Mouse (Mus musculus): ENCODE measurements around the gene Hps5.

Hps5 gene

DNA sequence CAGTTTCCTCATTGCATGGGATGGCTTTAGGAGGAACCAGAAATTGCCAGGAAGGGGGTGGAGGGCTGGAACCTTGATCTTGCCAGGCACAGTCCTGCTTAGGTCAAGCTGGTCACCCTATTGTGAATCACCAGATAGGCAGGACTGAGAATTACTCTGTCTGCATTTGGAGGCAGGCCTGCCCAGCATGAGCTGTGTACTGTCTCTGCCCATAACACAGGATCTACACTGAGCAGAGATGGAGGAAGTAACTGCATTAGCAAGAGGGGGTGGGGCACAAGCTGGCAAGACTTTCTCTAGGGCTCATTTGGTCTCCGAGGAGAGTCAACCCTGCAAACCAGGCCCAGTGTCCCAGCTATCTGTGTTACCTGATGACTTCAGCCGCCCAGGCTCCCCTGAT, 60.9 kb downstream of the Hps5 start:
- no peak for DNase-seq

DNA sequence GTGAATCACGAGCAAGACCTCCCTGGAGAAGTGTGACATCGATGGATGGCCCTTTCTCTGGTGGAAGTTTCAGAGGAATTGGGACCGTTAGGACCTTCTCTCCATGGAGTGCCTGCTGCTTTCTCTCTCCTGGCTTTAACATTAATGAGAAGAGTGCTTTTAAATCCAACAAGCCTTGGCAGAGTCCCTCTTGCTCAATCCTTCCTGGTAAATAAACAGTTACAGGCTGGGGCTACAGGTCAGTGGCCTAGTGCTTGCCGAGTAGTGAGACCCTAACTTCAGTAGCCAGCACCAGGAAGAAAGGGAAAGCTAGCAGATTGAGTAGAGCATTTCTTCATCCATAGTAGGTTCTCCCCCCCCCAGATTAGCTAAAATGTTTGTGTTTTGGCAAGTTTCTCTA, 63.4 kb downstream of the Hps5 start, which contains the start of gene Saa4:
Gene Saa4, minus strand, starts transcription at position 146 of the 400 bp plus-strand sequence.
- DNase-seq = no peak

DNA sequence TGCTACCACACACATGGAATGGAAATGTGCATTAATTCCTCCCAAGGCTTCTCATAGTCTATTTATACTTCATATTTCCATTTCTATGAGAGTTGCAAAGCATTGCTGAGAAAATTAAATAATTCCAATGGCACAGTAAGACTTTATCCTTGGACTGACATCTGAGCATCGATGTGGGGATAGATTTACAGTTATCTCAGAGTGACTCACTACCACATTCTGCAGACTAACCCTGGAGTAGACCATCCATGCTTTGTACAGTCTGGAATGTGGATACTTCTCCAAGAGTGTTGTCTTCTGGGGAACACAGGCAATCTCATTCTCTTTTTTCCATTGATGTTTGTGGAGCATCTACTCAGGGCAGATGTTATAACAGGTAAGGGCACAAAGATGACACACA, 68.3 kb downstream of the Hps5 start:
- no peak for DNase-seq

DNA sequence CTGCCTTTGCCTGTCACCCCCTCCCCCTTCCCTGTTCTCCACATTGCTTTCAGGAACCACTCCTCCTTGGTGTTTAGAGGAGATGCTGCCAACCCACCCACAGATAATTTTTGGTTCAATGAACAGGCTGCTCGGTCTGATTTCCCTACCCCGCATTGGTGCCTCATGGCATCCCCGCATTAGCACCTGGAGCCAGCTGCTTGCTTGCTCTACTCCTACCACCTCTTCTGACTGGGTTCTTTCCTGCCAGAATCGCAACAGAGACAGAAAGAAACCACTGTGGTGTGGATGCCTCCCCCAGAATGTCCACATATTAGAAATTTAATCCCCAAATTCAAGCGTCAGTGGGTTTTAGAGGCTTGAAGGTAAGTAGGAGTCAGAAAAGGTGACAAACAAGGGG, 71.5 kb downstream of the Hps5 start:
- DNase-seq = no peak

DNA sequence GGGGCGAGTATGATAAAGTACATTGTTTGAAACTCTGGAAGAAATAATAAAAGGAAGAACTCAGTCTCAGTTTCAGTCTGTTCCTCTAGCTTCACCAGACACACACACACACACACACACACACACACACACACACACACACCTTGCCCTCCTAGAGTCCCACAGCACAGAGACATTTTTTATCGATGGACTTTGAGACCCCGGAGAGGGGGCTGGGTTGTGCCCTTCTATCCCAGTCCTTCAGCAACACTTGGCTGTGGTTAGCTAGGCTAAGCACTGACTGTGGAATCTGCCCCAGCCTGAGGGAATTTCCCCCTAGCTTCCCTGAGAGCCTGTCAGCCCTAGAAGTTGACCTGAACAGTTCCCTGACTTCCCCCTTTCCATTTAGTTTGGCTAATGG, 72.0 kb downstream of the Hps5 start:
- peak; percentile 70 for DNase-seq

DNA sequence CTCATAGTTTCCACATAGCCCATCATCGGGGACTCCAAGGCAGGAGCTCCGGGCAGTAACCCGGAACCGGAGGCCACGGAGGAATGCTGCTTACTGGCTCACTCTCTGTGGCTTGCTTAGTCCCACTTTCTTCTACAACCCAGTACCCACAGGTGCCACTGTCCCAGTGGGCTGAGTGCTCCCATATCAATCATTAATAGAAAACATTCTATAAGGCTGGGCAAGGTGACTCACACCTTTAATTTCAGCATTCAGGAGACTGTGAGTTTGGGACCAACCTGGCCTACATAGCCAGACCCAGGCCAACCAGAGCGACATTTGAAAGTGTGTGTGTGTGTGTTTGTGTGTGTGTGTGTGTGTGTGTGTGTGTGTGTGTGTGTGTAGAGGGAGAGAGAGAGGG, 72.5 kb downstream of the Hps5 start:
- DNase-seq = no peak

DNA sequence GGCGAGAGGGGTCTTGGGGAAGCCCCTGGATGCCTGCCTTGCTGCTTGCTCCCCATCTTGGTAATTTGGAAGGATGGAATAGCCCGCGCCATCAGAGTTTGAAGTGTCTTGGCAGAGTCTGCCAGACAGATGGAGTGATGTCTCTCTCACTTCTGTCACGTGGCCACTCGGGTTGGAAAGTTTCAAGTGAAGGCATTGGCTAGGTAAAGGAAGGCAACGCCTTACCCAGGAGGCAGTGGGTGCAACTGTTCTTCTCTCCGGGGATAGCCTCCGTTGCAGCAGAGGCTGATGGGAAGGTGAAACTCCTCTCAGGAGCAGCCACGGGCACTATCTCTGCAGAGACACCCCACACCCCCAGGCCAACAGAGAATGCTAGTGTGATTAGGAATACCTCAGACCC, 75.4 kb downstream of the Hps5 start:
- DNase-seq = no peak

DNA sequence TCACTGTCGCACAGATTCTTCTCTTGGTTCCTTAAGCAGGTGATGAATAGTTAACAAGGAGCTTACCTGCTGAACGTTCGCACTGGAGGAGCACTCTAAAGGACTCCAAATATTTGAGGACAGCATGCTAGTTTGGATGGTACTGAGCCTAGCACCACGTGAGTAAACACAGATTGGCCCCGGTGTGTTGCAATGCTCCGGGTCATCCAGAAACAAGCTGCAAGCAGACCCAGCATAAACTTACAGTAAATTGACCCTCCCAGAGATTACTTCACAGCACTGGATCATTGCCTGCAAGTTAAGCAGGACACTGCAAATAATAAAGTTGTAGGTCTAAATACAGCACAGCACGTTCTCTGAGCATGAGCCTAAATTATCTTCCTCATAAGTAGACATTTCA, 76.3 kb downstream of the Hps5 start:
- DNase-seq = no peak

DNA sequence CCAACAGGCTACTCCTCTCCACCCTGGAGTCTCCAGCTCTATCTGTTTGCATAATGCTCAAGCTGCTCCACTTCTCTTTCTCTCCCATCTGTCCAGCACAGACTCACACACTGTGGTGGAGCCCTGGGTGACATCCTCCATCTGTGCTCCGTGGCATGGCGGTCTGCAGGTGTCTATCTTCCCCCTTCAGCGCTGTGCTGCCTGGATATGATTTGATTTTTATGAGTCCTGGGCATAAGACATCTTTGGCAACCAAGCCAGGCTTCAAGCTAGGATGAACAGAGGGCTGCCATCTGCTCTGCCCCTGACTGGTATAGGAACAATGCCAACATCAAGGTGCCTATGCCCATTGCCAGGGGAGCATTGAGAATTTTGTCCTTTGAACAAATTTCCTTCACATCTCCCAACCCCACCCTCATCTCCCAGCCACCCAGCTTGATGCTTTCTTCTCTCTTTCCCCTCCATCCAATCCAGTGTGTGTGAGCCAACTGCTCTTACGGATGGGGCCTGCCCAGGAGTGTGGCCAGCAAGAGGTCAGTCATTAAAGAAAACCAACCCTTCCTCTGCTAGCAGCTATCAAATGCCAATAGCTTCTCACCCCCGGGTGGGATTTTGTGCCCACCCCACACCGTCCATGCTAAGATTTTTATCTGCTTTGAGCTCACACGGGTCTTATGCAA, 77.1 kb downstream of the Hps5 start:
- no peak for DNase-seq

DNA sequence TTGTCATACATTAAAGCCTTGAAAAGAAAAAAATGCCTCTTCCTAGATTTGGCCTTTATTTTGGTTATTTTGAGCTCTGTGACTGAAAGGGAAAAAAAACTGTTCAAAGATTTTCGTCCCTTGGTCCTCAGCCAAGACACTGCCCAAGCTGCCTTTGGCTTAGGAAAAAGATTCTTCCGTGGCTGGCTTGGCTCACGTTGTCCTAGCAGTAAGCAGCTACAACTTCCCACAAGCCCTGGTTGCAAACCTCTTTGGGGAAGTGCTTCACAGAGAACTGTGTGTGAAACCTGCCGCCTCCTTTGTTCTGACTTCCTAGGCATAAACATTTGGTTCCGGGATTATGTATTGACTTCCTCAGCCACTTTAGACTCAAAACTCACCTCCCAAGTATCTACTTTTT, 79.0 kb downstream of the Hps5 start:
- DNase-seq = peak; percentile 48

DNA sequence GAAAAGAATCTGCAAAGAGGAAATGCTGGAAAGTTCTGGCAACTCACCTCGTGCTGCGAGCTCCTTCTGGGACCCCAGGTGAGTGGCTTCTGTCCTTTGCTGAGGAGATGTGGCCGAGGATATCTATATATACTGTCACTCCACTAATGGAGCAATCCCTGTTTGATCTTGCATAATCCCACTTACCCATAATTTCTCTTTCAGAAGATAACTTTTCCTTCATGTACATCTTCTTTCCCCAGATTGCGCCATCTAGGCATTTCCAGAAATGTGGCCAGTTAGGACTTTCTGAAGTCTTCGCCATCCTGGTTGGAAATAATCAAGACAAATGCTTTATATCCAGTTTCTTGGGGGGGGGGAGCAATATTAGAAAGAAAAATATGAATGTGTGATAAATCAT, 80.3 kb downstream of the Hps5 start, which contains the start of gene Saa3:
Gene Saa3, minus strand, starts transcription at position 101 of the 400 bp plus-strand sequence.
- DNase-seq = no peak

DNA sequence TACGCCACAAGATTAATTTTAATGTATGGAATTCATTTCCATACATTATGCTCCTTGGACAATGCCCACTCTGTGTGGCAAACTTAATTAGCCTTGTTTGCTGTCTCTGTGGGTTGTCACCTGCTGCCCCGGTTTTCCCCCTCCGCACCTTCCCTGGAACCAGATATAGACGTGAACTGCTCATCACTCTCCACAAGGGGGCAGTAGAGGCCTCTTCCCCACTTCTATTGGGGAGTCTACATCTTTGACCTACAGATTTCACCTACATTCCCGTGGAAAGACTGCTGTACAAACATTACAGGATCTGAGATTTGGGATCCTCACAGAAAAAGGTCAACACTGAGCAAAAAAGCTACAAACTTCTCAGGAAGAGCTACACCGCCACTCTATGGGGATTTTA, 81.3 kb downstream of the Hps5 start:
- DNase-seq = peak; percentile 61

DNA sequence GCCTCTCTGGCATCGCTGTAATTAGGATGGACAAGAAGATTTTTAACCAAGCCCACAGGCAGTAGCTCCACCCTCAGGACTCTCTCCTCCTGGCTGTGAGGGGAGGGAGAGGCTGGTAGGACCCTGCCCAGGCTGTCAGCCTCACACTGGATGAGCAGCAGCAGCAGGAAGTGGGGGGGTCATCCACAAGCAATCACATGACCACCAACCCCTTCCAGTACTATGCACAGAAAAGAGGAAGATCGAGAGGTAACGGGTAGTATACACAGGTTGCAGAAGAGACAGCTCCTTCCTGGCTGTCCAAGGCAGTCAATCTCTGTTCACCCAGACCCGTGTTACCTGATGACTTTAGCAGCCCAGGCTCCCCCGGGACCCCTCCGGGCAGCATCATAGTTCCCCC, 83.6 kb downstream of the Hps5 start:
- DNase-seq = no peak

Data from kidney, adult 9 months (tissue).